Mouse (Mus musculus) kidney, adult 2 months (tissue): ENCODE measurements around the gene Wwc2.

Experiments
- CTCF ChIP-seq: fragments of 200-500 bp; conservative IDR thresholded peaks from 2 replicates; pipeline ENCODE4 v1.5.1; 2011; ENCODE audit warnings: low read depth, mild to moderate bottlenecking, control low read depth, low read length, moderate library complexity, mixed read lengths; ENCODE audit not compliant: insufficient read depth, insufficient read length
- POLR2A ChIP-seq: fragments of 200-500 bp; IDR thresholded peaks from one replicate; pipeline ENCODE4 v1.6.1; 2011; ENCODE audit warnings: low read depth, low read length, control low read depth

DNA sequence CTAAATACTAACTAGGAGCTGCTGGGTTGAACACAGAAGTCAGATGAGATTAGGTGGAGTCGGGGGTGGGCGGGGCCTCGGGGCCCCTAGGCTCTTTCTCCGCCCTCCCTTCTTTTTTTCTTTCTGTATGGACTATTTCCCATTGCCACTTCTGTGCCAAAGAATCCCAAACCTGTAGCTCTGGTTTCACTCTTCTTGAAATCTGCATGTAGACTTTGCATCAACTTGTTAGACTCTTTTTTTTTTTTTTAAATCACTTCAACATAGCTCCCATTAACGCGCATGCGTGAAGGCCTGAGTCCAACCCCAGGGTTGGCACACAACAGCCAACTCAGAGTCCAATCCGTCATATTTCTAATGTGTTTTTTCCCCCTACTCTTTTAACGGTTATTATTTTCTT lies 22.6 kb upstream of the Wwc2 start:
- TF ChIP-seq CTCF, result no peak
- TF ChIP-seq POLR2A, result no peak
